Mouse (Mus musculus) monocyte, adult 5-6 weeks (primary cell): ENCODE results near the gene Gbp2. TPM values are rescaled to one million over a fixed set of nuclear protein-coding genes. Genes with fewer than 3 reads are reported as not detected.
"Not testable (repeated sequence)": the region's sequence is repeated elsewhere in the genome, so short reads cannot be mapped to it uniquely, and the experiment has no call there.

Experiments
- ATAC-seq: fragments of 153-309, 156-312 bp; replicated peaks from 2 replicates; pipeline ENCODE4 v1.8.0; 2017; ENCODE audit warnings: mild to moderate bottlenecking; ENCODE audit not compliant: low TSS enrichment, insufficient number of reproducible peaks, severe bottlenecking, poor library complexity, low FRiP score
- total RNA-seq: library from RNA; stranded (forward); fragments of 200-1000, 200-491, 200-594 nt; gene quantifications from 3 replicates; pipeline ENCODE4 v1.2.3, GENCODE M21; 2017

The Gbp2 gene
- total RNA-seq: 46.6 to 64.4 TPM (median 57.1 TPM) in 3 replicates

DNA sequence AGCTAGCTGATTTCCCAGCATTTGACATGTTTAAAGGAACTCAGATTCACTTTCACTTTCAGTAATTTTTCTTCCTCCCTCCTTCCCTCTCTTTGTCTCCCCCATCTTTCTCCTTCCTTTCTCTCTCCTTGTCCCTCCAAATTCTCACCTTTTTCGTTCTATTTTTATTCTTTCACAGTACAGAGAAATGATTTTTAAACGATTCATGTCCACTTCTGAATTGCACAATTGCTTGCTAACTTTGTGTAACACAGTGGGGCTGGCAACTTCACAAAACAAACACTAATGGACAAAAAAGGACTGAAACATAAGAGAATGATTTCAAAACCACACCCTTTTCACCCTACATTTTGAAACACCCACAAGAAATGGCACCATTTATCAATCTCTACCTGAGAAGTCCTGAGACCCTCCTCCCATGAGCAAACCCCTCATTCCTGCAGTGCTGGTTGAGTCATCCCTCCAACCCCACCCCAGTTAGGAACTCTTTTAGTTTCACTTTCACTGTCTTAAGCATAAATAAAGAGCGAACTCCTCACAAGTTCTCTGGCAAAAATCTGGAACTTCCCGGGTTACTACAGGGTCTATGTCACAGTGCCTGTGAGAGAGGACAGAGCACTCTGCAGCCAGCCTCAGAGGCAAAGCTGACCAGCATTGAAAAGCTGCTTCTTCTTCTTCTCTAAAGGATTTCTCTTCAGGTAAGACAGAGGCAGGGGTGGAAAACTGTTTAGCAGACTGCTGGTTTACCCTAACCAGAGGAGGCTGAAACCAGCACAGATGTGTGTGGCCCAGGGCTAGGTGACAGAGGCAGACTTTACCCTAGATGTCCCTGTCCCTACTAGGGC lies at the start of gene Gbp2:
TSS of gene Gbp2 (plus strand) at position 492 of the 845 bp plus-strand sequence.
- peak; percentile 47 for ATAC-seq

- no peak for ATAC-seq
These were observed 49.7 kb upstream of the Gbp2 start for GRCm38 (mm10) chr3:142570738-142571137.

GRCm38 (mm10) chr3:142577108-142577507 lies 43.3 kb upstream of the Gbp2 start:
- peak; percentile 47; the same call in 1 of the 2 replicates for ATAC-seq

- no peak for ATAC-seq
These were observed 42.1 kb upstream of the Gbp2 start for GRCm38 (mm10) chr3:142578342-142578741.

GRCm38 (mm10) chr3:142583067-142583466 lies 37.3 kb upstream of the Gbp2 start:
- no peak for ATAC-seq

DNA sequence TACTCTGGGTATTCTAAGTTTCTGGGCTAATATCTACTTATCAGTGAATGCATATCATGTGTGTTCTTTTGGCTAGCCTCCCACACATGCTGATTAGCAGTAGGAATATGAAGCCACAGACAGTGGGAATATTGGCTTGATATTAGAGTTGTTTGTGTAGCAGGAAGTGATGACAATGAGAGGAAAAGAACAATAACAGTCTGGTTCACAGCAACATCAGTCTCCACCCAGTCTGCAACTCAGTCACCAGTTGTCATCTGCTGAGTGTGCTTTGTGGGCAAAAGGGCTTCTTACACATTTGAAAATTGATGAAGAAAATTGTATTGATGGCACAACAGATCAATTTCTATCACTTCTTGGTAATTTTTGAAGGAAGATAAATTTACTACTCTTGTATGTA lies 33.0 kb upstream of the Gbp2 start:
- ATAC-seq: no peak

- no peak for ATAC-seq
These were observed 31.5 kb upstream of the Gbp2 start for GRCm38 (mm10) chr3:142588888-142589287.

GRCm38 (mm10) chr3:142590431-142591067 lies 29.9 kb upstream of the Gbp2 start:
- ATAC-seq: peak; percentile 76

- no peak for ATAC-seq
These were observed 25.9 kb upstream of the Gbp2 start, which contains the start of gene Gbp2b for GRCm38 (mm10) chr3:142594547-142594946. Gbp2b (plus strand) TSS chr3:142594847.

DNA sequence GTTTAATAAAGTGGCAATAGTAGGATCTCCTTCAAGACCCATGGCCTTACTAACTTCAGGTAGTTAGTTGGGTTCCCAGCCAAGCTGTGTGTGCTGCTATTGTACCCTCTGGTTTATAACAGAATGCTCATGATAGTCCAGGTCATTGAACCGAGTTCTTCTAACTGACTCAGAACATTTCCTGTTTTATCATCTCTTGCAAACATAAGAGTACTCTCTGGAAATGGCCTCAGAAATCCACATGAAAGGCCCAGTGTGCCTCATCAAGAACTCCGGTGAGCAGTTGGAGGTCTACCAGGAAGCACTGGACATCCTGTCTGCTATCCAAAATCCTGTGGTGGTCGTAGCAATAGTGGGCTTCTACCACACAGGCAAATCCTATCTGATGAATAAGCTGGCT lies 22.5 kb upstream of the Gbp2 start:
- no peak for ATAC-seq

DNA sequence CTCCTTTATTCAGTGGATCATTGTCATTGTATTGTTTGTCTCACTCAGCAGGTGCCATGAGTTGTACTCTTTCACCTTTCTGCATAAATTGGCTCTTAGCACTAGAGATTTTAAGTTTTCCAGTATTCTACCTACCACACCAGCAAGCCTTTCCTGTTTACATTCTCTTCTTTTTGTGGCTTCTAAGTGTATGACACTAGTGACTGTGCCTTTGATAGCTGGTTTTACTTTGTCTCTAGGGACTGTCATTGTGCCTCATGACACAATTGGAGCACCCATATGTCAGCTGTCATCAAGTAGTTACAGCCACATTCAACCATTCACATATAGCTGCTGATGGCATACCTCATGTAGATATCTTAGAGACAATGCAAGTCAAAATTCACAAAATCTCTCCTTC lies 18.7 kb upstream of the Gbp2 start:
- ATAC-seq: no peak

DNA sequence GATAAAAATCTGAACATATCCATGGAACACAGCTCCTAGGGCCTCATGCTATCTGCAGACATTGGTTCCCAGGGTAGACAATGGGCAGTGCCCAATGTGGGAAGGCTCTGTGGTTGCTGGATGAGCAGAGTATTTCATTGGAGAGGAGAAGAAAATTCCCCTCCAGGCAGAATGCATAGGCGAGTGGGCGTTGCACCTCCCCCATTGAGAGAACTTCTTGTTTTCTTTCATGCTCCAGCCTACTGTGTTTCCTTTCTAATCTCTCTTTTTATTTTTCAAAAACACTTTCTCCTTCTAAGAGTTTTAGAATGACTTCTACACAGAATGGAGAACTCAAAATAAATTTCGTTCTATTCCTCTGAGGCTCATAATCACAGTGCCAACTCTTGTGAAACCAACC lies 1.7 kb upstream of the Gbp2 start:
- no peak for ATAC-seq

DNA sequence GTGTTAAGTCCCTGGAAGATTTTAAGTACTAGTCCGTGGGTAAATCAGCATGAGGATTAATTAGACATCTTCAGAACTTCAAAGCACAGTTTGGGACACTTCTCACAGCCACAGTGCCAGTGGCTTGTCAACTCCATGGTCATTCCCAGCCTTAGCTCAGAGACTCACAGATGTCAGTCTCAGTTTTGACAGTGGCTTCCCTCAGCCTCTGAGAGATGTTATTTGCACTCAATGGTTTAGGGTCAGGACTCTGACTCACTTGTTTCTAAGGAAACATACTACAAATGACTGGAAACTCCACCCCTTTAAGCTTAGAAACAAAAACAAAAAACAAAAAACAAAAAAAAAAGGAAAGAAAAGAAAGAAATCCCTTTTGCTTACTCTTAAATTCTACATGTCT lies 796 bp upstream of the Gbp2 start:
- no peak for ATAC-seq

DNA sequence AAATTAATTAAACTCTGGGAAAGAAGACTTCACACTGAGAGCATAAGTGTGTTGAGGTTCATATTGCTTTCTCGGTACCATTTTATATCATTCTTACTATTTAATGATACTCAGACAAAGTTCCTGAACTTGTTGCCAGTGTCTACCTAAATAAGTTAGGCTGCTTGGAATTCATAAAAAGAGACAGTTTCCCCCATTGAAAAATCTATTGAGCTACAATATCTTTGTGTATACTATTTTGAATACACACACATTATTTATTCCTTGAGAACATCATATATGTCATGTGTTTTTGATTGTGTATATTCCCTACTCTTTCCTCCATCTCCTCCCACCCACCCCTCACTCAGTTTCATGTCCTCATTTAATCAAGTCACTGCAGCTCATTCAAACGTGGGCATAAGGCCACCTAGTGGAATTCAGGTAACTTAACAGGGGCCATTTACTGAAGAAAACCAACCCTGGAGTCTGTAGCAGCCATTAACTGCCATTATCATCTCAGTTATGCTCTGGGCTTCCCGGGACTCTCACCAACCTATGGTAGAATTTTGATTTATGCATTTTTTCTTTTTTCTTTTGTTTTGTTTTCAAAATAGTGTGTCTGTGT lies 657 bp downstream of the Gbp2 start:
- ATAC-seq: peak; percentile 45; the same call in 1 of the 2 replicates

DNA sequence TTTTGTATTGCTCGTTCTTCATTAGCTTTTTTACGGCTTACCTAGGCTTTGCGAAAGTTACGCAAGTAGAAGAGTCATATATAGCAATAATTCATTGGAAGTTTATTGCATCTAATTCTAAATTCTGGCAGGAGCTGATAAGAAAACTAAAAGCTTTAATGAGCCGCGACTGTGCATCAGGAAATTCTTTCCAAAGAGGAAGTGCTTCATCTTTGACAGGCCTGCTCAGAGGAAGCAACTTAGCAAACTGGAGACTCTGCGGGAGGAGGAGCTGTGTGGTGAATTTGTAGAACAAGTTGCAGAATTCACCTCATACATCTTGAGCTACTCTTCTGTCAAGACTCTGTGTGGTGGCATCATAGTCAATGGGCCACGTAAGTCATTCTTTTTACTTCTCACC lies 10.0 kb downstream of the Gbp2 start:
- ATAC-seq: no peak

DNA sequence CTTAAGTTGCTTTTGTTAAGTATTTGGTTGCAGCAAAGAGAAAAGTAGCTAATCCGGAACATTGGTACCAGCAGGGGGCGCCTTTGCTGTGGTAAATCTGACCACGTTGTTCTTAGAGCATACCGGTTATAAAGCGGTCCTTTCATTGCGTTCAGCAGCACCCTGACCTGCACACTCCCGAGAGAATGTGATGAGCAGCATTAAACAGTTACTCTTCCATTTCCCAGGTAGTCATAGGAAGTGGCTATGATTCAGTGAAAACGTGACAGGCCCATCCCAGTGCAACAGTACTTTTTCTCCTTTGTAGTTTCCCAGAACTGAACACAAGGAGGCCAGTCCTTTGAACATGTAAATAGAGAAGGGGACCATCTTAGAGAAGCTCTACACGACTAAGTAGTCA lies 19.8 kb downstream of the Gbp2 start:
- ATAC-seq: peak; percentile 48

- ATAC-seq: 0 out of 2 replicates have a peak, but pooled peaks have one; percentile 61
These were observed 25.5 kb downstream of the Gbp2 start for GRCm38 (mm10) chr3:142645949-142646348.

DNA sequence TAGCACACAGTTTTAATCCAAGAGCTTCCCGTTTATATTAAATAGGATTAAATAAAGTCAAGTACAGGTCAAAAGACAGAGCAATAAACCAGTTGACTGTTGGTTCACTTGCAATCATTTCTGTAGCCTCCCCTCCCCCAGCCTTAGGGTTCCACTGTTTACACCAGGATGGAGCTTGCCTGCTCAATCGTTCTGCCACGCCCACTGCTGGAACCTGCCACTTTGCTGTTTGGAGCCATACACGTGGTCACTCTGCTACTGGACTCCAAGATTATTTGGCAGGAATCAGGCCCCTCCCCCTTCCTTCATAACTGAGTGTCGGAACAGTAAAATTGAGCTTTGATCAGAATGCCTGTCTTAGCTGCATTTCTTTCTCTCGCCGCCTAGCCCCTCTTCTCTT lies 27.4 kb downstream of the Gbp2 start:
- not testable (repeated sequence) for ATAC-seq

GRCm38 (mm10) chr3:142650205-142650604 lies 29.8 kb downstream of the Gbp2 start:
- ATAC-seq: no peak

DNA sequence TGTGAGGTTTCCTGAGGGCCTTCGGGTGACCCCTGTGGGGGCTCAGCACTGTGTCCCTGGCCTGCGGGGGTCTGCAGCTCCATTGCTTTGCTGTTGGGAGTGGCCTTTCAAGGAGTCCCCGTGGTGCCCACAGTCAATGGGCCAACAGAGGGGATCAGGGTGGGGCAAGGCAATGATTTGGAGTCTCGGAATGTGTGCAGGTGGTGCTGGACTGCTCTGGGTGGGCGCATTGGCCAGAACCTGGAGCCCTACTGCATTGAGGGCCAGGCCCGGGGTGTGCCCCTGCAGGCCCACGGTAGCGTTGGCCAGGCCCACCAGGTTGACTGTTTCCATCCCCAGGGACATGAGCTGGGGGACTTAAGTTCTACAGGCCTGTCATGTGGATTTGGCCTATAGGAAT lies 44.3 kb downstream of the Gbp2 start:
- ATAC-seq: no peak; the same call in 1 of the 2 replicates
